Mouse (Mus musculus) brown adipose tissue, adult 24 weeks (tissue): Measurements from ENCODE around the gene Olfr420. TPM values are rescaled to one million over a fixed set of nuclear protein-coding genes. Genes with fewer than 3 reads are reported as not detected.

Experiments used
- H3K27ac ChIP-seq: fragments of 200-500 bp; replicated peaks from 2 replicates; pipeline ENCODE4 v1.5.1; 2012; ENCODE audit warnings: low read depth, mild to moderate bottlenecking, low read length
- H3K4me1 ChIP-seq: fragments of 200-500 bp; 2 replicates; pipeline ENCODE4 v1.6.1; 2012; ENCODE audit warnings: low read length, mixed read lengths; ENCODE audit not compliant: control insufficient read depth, insufficient read depth, insufficient read length
- H3K4me3 ChIP-seq: fragments of 200-500 bp; 2 replicates; pipeline ENCODE4 v1.5.1; 2012; ENCODE audit warnings: low read depth, mild to moderate bottlenecking, low read length, moderate library complexity; ENCODE audit not compliant: insufficient read depth
- polyA plus RNA-seq: library from polyadenylated mRNA; stranded (reverse); fragments of >200 nt; gene quantifications from 2 replicates; pipeline ENCODE4 v1.2.4, GENCODE M21; 2012; ENCODE audit not compliant: missing spikeins, insufficient read depth, insufficient read length

Olfr420 gene
- not detected in 2 replicates for polyA plus RNA-seq

DNA sequence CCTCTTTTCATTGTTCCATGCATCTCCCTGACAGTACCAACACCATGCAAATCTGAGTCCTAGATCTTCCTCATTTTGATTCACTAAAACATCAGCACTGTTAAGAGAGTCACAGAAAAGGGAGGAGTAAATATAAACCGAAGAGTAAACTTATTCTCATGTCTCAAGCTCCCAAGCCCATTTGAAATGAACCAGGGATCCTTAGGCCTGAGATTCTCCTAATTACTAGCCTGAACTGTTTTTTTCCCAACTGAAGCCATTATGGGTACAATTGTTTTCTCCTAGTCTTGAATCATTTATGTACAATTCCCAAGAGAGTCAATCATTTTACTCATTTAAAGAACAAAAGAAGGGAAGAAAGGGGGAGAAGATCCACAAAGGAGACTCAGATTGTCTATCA, at the start of gene Olfr420:
Gene Olfr420, plus strand, starts transcription at position 301 of the 400 bp plus-strand sequence.
- Histone ChIP-seq H3K4me3 (no peak within 1 kb of the TSS), H3K4me1 (no peaks in the 10 kb centered on the region), H3K27ac (no peak within 1 kb of the TSS)

GRCm38 (mm10) chr1:174121062-174121461, 34.4 kb upstream of the Olfr420 start, which contains the start of gene Olfr231:
Gene Olfr231 (minus strand): TSS chr1:174121162.
- Histone ChIP-seq H3K27ac (no peak within 1 kb of the TSS), H3K4me3 (no peak within 1 kb of the TSS), H3K4me1 (no peaks in the 10 kb centered on the region)

- Histone ChIP-seq H3K4me1 (no peaks in the 10 kb centered on the region), H3K27ac (no peak within 1 kb of the TSS), H3K4me3 (no peak within 1 kb of the TSS)
These were observed 24.2 kb upstream of the Olfr420 start, which contains the start of gene Olfr424 for GRCm38 (mm10) chr1:174131217-174131616. Gene Olfr424 (plus strand): TSS chr1:174131517.

DNA sequence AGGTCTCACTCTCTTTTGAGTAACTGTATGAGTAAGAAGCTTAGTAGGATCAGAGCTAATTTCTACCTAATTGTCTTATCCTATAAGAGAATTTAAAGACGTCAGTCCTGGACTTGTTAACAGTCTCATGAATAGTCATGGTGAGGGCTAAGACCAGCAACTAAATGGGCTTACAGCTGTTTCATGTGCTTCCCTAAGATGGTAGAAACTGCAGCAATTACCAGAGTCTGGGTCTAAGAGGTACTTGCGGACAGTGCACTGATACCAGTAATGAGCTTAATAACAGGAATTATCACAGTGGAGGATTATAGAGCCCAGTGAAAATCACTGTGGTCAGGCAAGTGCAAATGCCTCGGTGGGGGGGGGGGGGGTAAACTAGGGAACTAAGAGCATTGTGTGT, 23.4 kb upstream of the Olfr420 start:
- Histone ChIP-seq H3K4me3 (no peak overlapping the region), H3K4me1 (no peaks in the 10 kb centered on the region), H3K27ac (no peak overlapping the region)

DNA sequence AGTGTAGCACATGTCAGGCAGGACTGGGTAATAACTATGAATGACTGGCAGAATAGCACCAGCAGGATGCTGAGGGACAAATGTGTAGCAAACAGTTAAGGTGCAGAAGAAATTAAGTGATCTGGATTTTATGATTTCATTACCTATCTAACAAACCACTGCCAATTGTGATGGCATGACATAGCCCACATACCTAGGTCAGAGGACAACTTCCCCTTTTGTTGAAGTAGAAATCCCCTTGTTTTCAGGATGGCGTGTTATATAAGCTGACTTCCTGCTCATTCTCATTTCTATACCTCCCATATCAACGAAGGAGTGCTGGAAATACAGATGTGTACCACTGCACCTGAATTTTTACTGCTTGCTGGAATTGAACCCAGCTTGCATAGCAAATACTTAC, 14.0 kb upstream of the Olfr420 start:
- no peak overlapping the region for H3K27ac ChIP-seq
- H3K4me1 ChIP-seq = no peaks in the 10 kb centered on the region
- no peak overlapping the region for H3K4me3 ChIP-seq

GRCm38 (mm10) chr1:174146696-174147095, 8.7 kb upstream of the Olfr420 start:
- H3K4me1 ChIP-seq = no peaks in the 10 kb centered on the region
- H3K27ac ChIP-seq = no peak overlapping the region
- H3K4me3 ChIP-seq = no peak overlapping the region

- no peak overlapping the region for H3K4me3 ChIP-seq
- H3K4me1 ChIP-seq = no peaks in the 10 kb centered on the region
- H3K27ac ChIP-seq = no peak overlapping the region
These were observed 6.1 kb upstream of the Olfr420 start for GRCm38 (mm10) chr1:174149289-174149688.

DNA sequence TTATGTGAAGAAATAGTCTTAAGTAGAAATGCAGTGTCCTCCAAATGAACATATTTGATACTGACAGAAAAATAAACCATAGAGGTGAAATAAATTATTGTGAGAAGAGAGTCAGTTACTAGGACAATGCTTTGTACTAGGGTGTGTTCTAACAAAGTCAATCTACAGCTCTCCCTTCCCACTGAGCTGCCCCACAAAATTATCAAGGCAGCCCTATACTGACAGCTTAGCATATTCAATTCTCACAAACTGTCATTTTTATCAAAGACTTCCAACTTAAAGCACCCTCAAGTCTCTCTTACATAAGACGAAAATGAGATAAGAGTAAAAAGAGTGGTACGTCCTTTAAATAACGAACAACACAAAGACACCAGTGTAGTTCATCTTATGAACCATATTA, 2.2 kb downstream of the Olfr420 start:
- H3K4me1 ChIP-seq = no peaks in the 10 kb centered on the region
- H3K27ac ChIP-seq = no peak overlapping the region
- no peak overlapping the region for H3K4me3 ChIP-seq

DNA sequence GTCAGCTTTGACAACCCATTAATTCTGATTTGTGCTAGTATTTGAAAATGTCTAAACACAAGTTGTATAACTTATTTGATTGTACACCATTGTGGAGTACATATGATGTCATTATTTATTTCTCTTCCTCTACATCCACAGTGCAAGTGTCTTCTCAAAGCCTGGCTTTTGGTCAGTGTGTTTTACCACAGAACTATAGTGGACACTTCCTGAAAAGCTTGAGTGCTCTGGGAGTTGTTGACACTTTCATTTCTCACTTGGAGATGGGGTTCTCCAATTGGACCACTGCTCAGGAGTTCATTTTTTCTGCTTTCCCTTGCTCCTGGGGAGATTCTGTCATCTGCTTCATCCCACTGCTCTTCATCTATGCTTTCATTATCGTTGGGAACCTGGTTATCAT, 3.1 kb downstream of the Olfr420 start:
- Histone ChIP-seq H3K4me1 (no peaks in the 10 kb centered on the region), H3K4me3 (no peak overlapping the region)

GRCm38 (mm10) chr1:174159095-174159494, 3.7 kb downstream of the Olfr420 start:
- Histone ChIP-seq H3K4me3 (no peak overlapping the region), H3K4me1 (no peaks in the 10 kb centered on the region), H3K27ac (no peak overlapping the region)

More for the DNA sequence above, 3.1 kb downstream of the Olfr420 start:
- no peak overlapping the region for H3K27ac ChIP-seq

- no peak overlapping the region for H3K27ac ChIP-seq
- H3K4me1 ChIP-seq = no peaks in the 10 kb centered on the region
- no peak overlapping the region for H3K4me3 ChIP-seq
These were observed 13.6 kb downstream of the Olfr420 start for GRCm38 (mm10) chr1:174169024-174169423.

GRCm38 (mm10) chr1:174170706-174171501, 15.5 kb downstream of the Olfr420 start:
- H3K4me3 ChIP-seq = no peak overlapping the region
- no peaks in the 10 kb centered on the region for H3K4me1 ChIP-seq
- H3K27ac ChIP-seq = no peak overlapping the region

GRCm38 (mm10) chr1:174171537-174171936, 16.1 kb downstream of the Olfr420 start:
- no peak overlapping the region for H3K27ac ChIP-seq
- H3K4me3 ChIP-seq = no peak overlapping the region
- H3K4me1 ChIP-seq = no peaks in the 10 kb centered on the region

DNA sequence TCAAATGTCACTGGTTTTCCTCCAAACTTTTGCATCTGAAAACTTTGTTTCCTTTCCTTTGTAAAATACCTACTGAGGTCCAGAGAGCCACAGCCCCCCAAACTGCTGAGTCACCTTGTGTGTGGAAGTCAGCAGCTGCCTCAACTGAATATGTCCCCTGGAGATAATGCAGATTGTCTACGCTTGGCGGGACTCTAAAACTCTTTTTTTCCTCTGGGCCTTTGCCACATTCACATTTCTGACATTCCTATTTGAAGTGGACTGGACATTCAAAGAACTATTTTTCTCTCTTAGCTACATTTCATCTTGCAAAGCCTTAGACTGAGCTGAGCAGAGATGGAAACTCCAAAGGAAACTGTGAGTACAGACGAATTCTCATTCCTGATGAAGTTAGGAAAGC, 17.2 kb downstream of the Olfr420 start, which contains the start of gene Spta1:
Gene Spta1, plus strand, starts transcription at position 172 of the 400 bp plus-strand sequence.
- H3K4me1 ChIP-seq = no peaks in the 10 kb centered on the region
- no peak within 1 kb of the TSS for H3K27ac ChIP-seq
- no peak within 1 kb of the TSS for H3K4me3 ChIP-seq

GRCm38 (mm10) chr1:174204699-174205098, 49.3 kb downstream of the Olfr420 start:
- Histone ChIP-seq H3K4me1 (no peaks in the 10 kb centered on the region), H3K4me3 (no peak overlapping the region)

More at GRCm38 (mm10) chr1:174204699-174205098, 49.3 kb downstream of the Olfr420 start:
- no peak overlapping the region for H3K27ac ChIP-seq
